Comparison of ENCODE assay signal across 20 mouse cellular contexts in the genomic region with DNA sequence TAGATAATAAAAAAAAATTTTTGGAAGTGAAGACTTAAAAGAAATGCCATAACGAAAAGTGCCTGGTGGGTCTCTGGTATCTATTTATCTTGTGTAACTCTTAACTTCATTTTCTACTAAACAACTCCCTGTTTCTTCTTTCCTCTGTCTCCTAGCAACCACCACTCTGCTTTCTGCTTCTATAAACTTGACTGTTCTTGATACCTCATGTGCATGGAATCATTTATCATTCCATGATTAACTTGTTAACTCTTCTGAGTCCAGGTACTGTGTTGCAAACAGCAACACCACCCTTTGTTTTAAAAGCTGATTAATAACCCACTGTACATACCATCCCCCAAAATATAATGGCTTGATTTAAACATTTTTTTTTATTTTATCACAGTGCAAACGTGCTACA.
"Had no signal": no experiment of that assay in that cellular context is flagged by ENCODE, and none has a peak within 500 bp of the region (broad histone marks: within the 10 kb centered on the region; RNA-seq: fewer than 3 reads in every experiment).

No protein-coding gene starts in this region.

- ATAC-seq: liver, embryonic 12.5 days had no signal

- H3K9ac ChIP-seq: limb, embryonic 13.5 days; liver, embryonic 12.5 days; liver, embryonic 15.5 days; midbrain, embryonic 12.5 days; neural tube, embryonic 12.5 days; neural tube, embryonic 15.5 days had no signal

- DNase-seq: kidney, adult 9 months; kidney, postnatal 25 days; layer of hippocampus, adult 9-11 months; liver; lung, adult 2 months; lung, postnatal 14 days; lung, postnatal 4 days; right cerebral cortex, adult 18-20 months; right cerebral cortex, postnatal 14 days; right cerebral cortex, postnatal 4 days; thymus, postnatal 25 days had no signal

- H3K4me1 ChIP-seq: limb, embryonic 10.5 days; limb, embryonic 13.5 days; liver, embryonic 12.5 days; liver, embryonic 15.5 days; midbrain, embryonic 12.5 days; neural tube, embryonic 12.5 days; neural tube, embryonic 15.5 days had no signal

- H3K27me3 ChIP-seq: limb, embryonic 13.5 days; liver, embryonic 12.5 days; liver, embryonic 15.5 days; midbrain, embryonic 12.5 days; neural tube, embryonic 12.5 days; neural tube, embryonic 15.5 days had no signal

- H3K9me3 ChIP-seq: limb, embryonic 10.5 days; limb, embryonic 13.5 days; liver, embryonic 12.5 days; liver, embryonic 15.5 days; midbrain, embryonic 12.5 days; neural tube, embryonic 12.5 days; neural tube, embryonic 15.5 days had no signal

- H3K4me2 ChIP-seq: limb, embryonic 13.5 days; liver, embryonic 12.5 days; liver, embryonic 15.5 days; midbrain, embryonic 12.5 days; neural tube, embryonic 12.5 days; neural tube, embryonic 15.5 days had no signal

- H3K36me3 ChIP-seq: limb, embryonic 10.5 days; limb, embryonic 13.5 days; liver, embryonic 12.5 days; liver, embryonic 15.5 days; midbrain, embryonic 12.5 days; neural tube, embryonic 12.5 days; neural tube, embryonic 15.5 days had no signal

- H3K4me3 ChIP-seq: layer of hippocampus, adult 2 months; limb, embryonic 10.5 days; limb, embryonic 13.5 days; liver, embryonic 12.5 days; liver, embryonic 15.5 days; midbrain, embryonic 12.5 days; neural tube, embryonic 12.5 days; neural tube, embryonic 15.5 days had no signal

- H3K27ac ChIP-seq: layer of hippocampus, adult 2 months; limb, embryonic 10.5 days; limb, embryonic 13.5 days; liver, embryonic 12.5 days; liver, embryonic 15.5 days; midbrain, embryonic 12.5 days; neural tube, embryonic 12.5 days; neural tube, embryonic 15.5 days; stomach, postnatal 0 days had no signal
